In the genomic region with DNA sequence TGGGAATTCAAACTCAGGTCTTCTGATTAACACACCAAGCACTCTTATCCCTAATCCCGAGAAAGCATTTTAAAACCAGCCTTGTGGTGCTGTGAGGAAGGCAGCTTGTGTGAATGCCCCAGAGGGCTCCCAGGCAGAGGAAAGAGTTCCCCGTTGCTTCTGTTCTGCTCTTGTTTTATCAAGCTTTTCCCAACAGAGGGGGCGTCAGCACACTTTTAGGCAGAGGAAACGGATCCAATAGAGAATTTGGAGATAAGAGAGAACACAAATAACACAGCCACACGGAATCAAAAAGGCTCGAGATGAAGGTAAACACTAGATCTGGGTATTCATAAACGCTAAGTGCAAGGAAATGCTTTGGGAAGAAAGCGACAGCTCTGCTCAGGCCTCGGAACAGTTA, we compare ENCODE assay signal across 19 mouse cellular contexts.
DNase-seq lines count a peak whose midpoint lies in the region; ATAC-seq and TF ChIP-seq lines count a peak whose summit lies in the region.
"Had no signal": no experiment of that assay in that cellular context is flagged by ENCODE, and none has a peak within 500 bp of the region (broad histone marks: within the 10 kb centered on the region; RNA-seq: fewer than 3 reads in every experiment).

No protein-coding gene starts in this region.

- no peak overlapping the region for H3K4me2 ChIP-seq in hindbrain, embryonic 11.5 days (replicated peaks; ENCODE audit: low read depth, low read length)
- H3K4me2 ChIP-seq in lung, postnatal 0 days (replicated peaks; ENCODE audit: low read depth, low read length): no peak overlapping the region
- H3K4me2 ChIP-seq: hindbrain, embryonic 13.5 days; neural tube, embryonic 13.5 days had no signal

- no peak for TF ChIP-seq EP300 in lung, postnatal 0 days (IDR thresholded peaks at IDR 0.05)

- H3K27ac ChIP-seq in heart, embryonic 10.5 days: no peak overlapping the region
- no peak overlapping the region for H3K27ac ChIP-seq in hindbrain, embryonic 11.5 days (ENCODE audit: low read depth, low read length)
- no peak overlapping the region for H3K27ac ChIP-seq in hindbrain, embryonic 10.5 days
- no peak overlapping the region for H3K27ac ChIP-seq in lung, postnatal 0 days (ENCODE audit: low read length)
- H3K27ac ChIP-seq: hindbrain, embryonic 13.5 days; macrophage; neural tube, embryonic 13.5 days; stomach, postnatal 0 days had no signal

- no peak for DNase-seq in heart, embryonic 10.5 days (ENCODE audit: low spot score)
- DNase-seq in heart, postnatal 10 days: no peak
- DNase-seq in hindbrain, embryonic 11.5 days (ENCODE audit: low spot score): peak; percentile 15
- no peak for DNase-seq in hindbrain, embryonic 10.5 days (ENCODE audit: low spot score)
- DNase-seq in lung, postnatal 0 days (ENCODE audit: low spot score): peak; percentile 16
- no peak for DNase-seq in lung, postnatal 4 days
- no peak for DNase-seq in adrenal gland, adult 8-10 months
- DNase-seq: cerebellum, adult 2 months; cerebellum, postnatal 36 days; forebrain, postnatal 0 days; kidney, adult 2 months; kidney, postnatal 25 days; right cerebral cortex, adult 18-20 months had no signal

- H3K4me1 ChIP-seq in heart, embryonic 10.5 days: peaks cover 7% of the 10 kb centered on the region
- H3K4me1 ChIP-seq in hindbrain, embryonic 11.5 days (replicated peaks; ENCODE audit: control insufficient read depth, insufficient read depth, low read length): no peaks in the 10 kb centered on the region
- H3K4me1 ChIP-seq in hindbrain, embryonic 10.5 days (replicated peaks): peaks cover 11% of the 10 kb centered on the region
- peaks cover 4% of the 10 kb centered on the region; the same call in 1 of the 2 replicates for H3K4me1 ChIP-seq in lung, postnatal 0 days (ENCODE audit: insufficient read depth, low read depth, low read length)

- intact Hi-C loops in heart, postnatal 10 days (cut with DNase I): no loop called here

- no peaks in the 10 kb centered on the region for H3K36me3 ChIP-seq in heart, embryonic 10.5 days
- H3K36me3 ChIP-seq in hindbrain, embryonic 11.5 days (ENCODE audit: control insufficient read depth, insufficient read depth, low read length): no peaks in the 10 kb centered on the region
- H3K36me3 ChIP-seq in hindbrain, embryonic 10.5 days: no peaks in the 10 kb centered on the region
- no peaks in the 10 kb centered on the region for H3K36me3 ChIP-seq in lung, postnatal 0 days (ENCODE audit: insufficient read depth, low read length)
- H3K36me3 ChIP-seq: hindbrain, embryonic 13.5 days; midbrain, embryonic 10.5 days; neural tube, embryonic 13.5 days had no signal

- no peak overlapping the region for H3K9ac ChIP-seq in hindbrain, embryonic 11.5 days (ENCODE audit: low read depth, low read length)
- H3K9ac ChIP-seq in lung, postnatal 0 days (replicated peaks; ENCODE audit: low read depth): no peak overlapping the region
- H3K9ac ChIP-seq: forebrain, postnatal 0 days; hindbrain, embryonic 13.5 days; neural tube, embryonic 13.5 days had no signal

- H3K4me3 ChIP-seq in heart, embryonic 10.5 days: peak overlapping the region; percentile 22; the same call in 1 of the 2 replicates
- H3K4me3 ChIP-seq in hindbrain, embryonic 11.5 days (ENCODE audit: low read depth, low read length): no peak overlapping the region
- H3K4me3 ChIP-seq in hindbrain, embryonic 10.5 days: no peak overlapping the region
- no peak overlapping the region for H3K4me3 ChIP-seq in lung, postnatal 0 days (ENCODE audit: low read depth, low read length)
- H3K4me3 ChIP-seq: hindbrain, embryonic 13.5 days; midbrain, embryonic 10.5 days; neural tube, embryonic 13.5 days had no signal

- no peaks in the 10 kb centered on the region for H3K27me3 ChIP-seq in heart, embryonic 10.5 days (ENCODE audit: insufficient read depth, poor library complexity, severe bottlenecking)
- H3K27me3 ChIP-seq in hindbrain, embryonic 11.5 days (ENCODE audit: control insufficient read depth, insufficient read depth, low read length): no peaks in the 10 kb centered on the region
- H3K27me3 ChIP-seq in hindbrain, embryonic 10.5 days (ENCODE audit: insufficient read depth, poor library complexity, severe bottlenecking): peaks cover 17% of the 10 kb centered on the region; the same call in 1 of the 2 replicates
- no peaks in the 10 kb centered on the region for H3K27me3 ChIP-seq in lung, postnatal 0 days (replicated peaks; ENCODE audit: insufficient read depth, low read length)
- H3K27me3 ChIP-seq: hindbrain, embryonic 13.5 days; neural tube, embryonic 13.5 days had no signal

- H3K9me3 ChIP-seq in heart, embryonic 10.5 days: no peaks in the 10 kb centered on the region
- no peaks in the 10 kb centered on the region for H3K9me3 ChIP-seq in hindbrain, embryonic 11.5 days (ENCODE audit: control insufficient read depth, low read length)
- H3K9me3 ChIP-seq in hindbrain, embryonic 10.5 days: no peaks in the 10 kb centered on the region
- H3K9me3 ChIP-seq in lung, postnatal 0 days (ENCODE audit: low read length): no peaks in the 10 kb centered on the region
- H3K9me3 ChIP-seq: hindbrain, embryonic 13.5 days; neural tube, embryonic 13.5 days had no signal

- WGBS in heart, embryonic 10.5 days: 10% methylated on average over 9 of the region's 9 CpGs
- WGBS in hindbrain, embryonic 11.5 days: 27% methylated on average over 9 of the region's 9 CpGs
- WGBS in hindbrain, embryonic 10.5 days: 19% methylated on average over 9 of the region's 9 CpGs
- 9% methylated on average over 9 of the region's 9 CpGs for WGBS in lung, postnatal 0 days

- no peak for ATAC-seq in hindbrain, embryonic 11.5 days (ENCODE audit: low FRiP score)
- no peak for ATAC-seq in lung, postnatal 0 days
- ATAC-seq: forebrain, postnatal 0 days; inflammation-experienced regulatory T-cells, adult 6 months had no signal

- TF ChIP-seq CTCF in lung, postnatal 0 days (IDR thresholded peaks at IDR 0.05): peak; percentile 45; the same call in 1 of the 2 replicates

Comparison
In these comparisons a context has a peak if more than half of its experiments do, and no peak if none do; other contexts are left out.
1. DNase-seq: peak in hindbrain, embryonic 11.5 days (single experiment) and lung, postnatal 0 days (single experiment); none in heart, embryonic 10.5 days (single experiment), heart, postnatal 10 days (0 of 2), hindbrain, embryonic 10.5 days (single experiment), lung, postnatal 4 days (0 of 2) and adrenal gland, adult 8-10 months (single experiment).